Mouse (Mus musculus) midbrain, embryonic 16.5 days (tissue): ENCODE data around the gene Nckipsd. TPM values are rescaled to one million over a fixed set of nuclear protein-coding genes. Genes with fewer than 3 reads are reported as not detected.

Experiments used
- microRNA-seq: library from miRNA; unstranded; fragments of <30 nt; microRNA quantifications from one replicate; pipeline ENCODE4, GENCODE M21; 2017
- polyA plus RNA-seq: library from polyadenylated mRNA; unstranded; fragments of >200 nt; fragmentation: Nextera tagmentation; extraction: Ambion mirVana; gene quantifications from 2 replicates; pipeline ENCODE4 v1.2.1, GENCODE M21; 2015

The Nckipsd gene
- polyA plus RNA-seq, 1 experiment from 2014 or later: 51.7 TPM

Small RNA genes lying within 50 kb of the gene (microRNA-seq; reads per million reads assigned to microRNA genes)
- gene Gm23156: not detected

Other genes with a start within 250 kb of the Nckipsd start
- 92.7 and 93.9 TPM in 2 replicates for gene Impdh2, start 248.1 kb upstream of the Nckipsd start, polyA plus RNA-seq
- 77.2 and 79.4 TPM in 2 replicates for gene Ndufaf3, start 240.9 kb upstream of the Nckipsd start, polyA plus RNA-seq
- 350 and 361 TPM in 2 replicates for gene Dalrd3, start 238.5 kb upstream of the Nckipsd start, polyA plus RNA-seq
- gene Wdr6, start 229.6 kb upstream of the Nckipsd start, polyA plus RNA-seq: 420 and 427 TPM in 2 replicates
- 39.2 and 43.1 TPM in 2 replicates for gene P4htm, start 210.7 kb upstream of the Nckipsd start, polyA plus RNA-seq
- 48.8 and 50.4 TPM in 2 replicates for gene Arih2, start 159.0 kb upstream of the Nckipsd start, polyA plus RNA-seq
- 44.9 and 45.2 TPM in 2 replicates for gene Slc25a20, start 146.3 kb upstream of the Nckipsd start, polyA plus RNA-seq
- gene Prkar2a, start 119.1 kb upstream of the Nckipsd start, polyA plus RNA-seq: 57.3 and 69.1 TPM in 2 replicates
- 199 and 222 TPM in 2 replicates for gene Ip6k2, start 24.6 kb upstream of the Nckipsd start, polyA plus RNA-seq
- gene Celsr3, start 18.0 kb downstream of the Nckipsd start, polyA plus RNA-seq: 12.7 and 16.4 TPM in 2 replicates
- gene Slc26a6, start 44.9 kb downstream of the Nckipsd start, polyA plus RNA-seq: 17.5 and 19.0 TPM in 2 replicates
- not detected in 2 replicates for gene Tmem89, start 106.3 kb downstream of the Nckipsd start, polyA plus RNA-seq
- gene Uqcrc1, start 128.3 kb downstream of the Nckipsd start, polyA plus RNA-seq: 417 and 452 TPM in 2 replicates
- 1.1 and 1.6 TPM in 2 replicates for gene Col7a1, start 145.2 kb downstream of the Nckipsd start, polyA plus RNA-seq
- not detected in 2 replicates for gene Ucn2, start 177.6 kb downstream of the Nckipsd start, polyA plus RNA-seq
- gene Pfkfb4, start 183.4 kb downstream of the Nckipsd start, polyA plus RNA-seq: 31.5 and 31.9 TPM in 2 replicates
- 60.1 and 68.9 TPM in 2 replicates for gene Shisa5, start 230.2 kb downstream of the Nckipsd start, polyA plus RNA-seq